Mouse (Mus musculus) testis, adult 2 months (tissue): ENCODE data around the gene Myct1.

Experiments
- CTCF ChIP-seq: fragments of 200-500 bp; IDR thresholded peaks from 2 replicates; pipeline ENCODE4 v1.5.1; 2012; ENCODE audit warnings: low read depth, mild to moderate bottlenecking, inconsistent platforms, low read length, moderate library complexity; ENCODE audit not compliant: control insufficient read depth, insufficient read depth, insufficient replicate concordance
- POLR2A ChIP-seq: fragments of 200-500 bp; IDR thresholded peaks from 2 replicates; pipeline ENCODE4 v1.6.1; 2012; ENCODE audit warnings: low read depth, mild to moderate bottlenecking, inconsistent platforms, low read length, moderate library complexity; ENCODE audit not compliant: control insufficient read depth

DNA sequence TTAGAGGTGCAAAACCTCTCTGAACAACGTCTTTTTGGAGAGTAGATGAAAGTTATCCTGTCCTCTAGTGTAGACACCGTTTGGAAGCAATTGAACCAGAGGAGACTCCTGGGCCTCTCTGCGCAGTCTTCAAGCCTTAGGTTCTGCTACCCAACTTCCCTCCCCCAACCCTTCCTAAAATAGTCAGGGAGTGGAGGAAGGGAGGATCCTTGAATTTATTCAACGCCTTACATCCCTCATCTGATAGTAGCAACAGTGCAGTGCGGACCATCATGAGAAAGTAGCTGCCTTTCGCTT is 43.8 kb upstream of the Myct1 start:
- no peak for TF ChIP-seq CTCF
- TF ChIP-seq POLR2A: no peak
